Mouse (Mus musculus): ENCODE results near the gene Gm10230.
"Not testable (repeated sequence)": the region's sequence is repeated elsewhere in the genome, so short reads cannot be mapped to it uniquely, and the experiment has no call there.

Gene Gm10230

GRCm38 (mm10) chrX:27494782-27495181 lies at the start of gene Gm10230:
Gene Gm10230 (minus strand): TSS chrX:27494882.
- not testable (repeated sequence) for DNase-seq
